Mouse (Mus musculus) midbrain, postnatal 0 days (tissue): ENCODE results near the gene Bid. TPM values are rescaled to one million over a fixed set of nuclear protein-coding genes. Genes with fewer than 3 reads are reported as not detected.
"Not testable (repeated sequence)": the region's sequence is repeated elsewhere in the genome, so short reads cannot be mapped to it uniquely, and the experiment has no call there.

Experiments used
- ATAC-seq: fragments of 200-750 bp; cut with Nextera tagmentation; 2 replicates; pipeline ENCODE4 v1.8.0; 2017; ENCODE audit warnings: moderate number of reproducible peaks, mild to moderate bottlenecking, moderate TSS enrichment, moderate library complexity; ENCODE audit not compliant: low FRiP score
- DNase-seq: peaks from one replicate; pipeline ENCODE4 v3.0.0-alpha.2; 2015; ENCODE audit warnings: low spot score
- H3K27ac ChIP-seq: fragments of 300-500 bp; sonication (generic); 2 replicates; pipeline ENCODE4 v1.5.1; 2014; ENCODE audit warnings: low read depth, mild to moderate bottlenecking, low read length, mixed read lengths
- H3K27me3 ChIP-seq: fragments of 300-500 bp; sonication (generic); 2 replicates; pipeline ENCODE4 v1.6.1; 2014; ENCODE audit warnings: low read length, control low read depth, mixed read lengths; ENCODE audit not compliant: insufficient read depth
- H3K36me3 ChIP-seq: fragments of 300-500 bp; sonication (generic); 2 replicates; pipeline ENCODE4 v1.6.1; 2014; ENCODE audit warnings: low read length, control low read depth, mixed read lengths; ENCODE audit not compliant: insufficient read depth
- H3K4me1 ChIP-seq: fragments of 300-500 bp; sonication (generic); 2 replicates; pipeline ENCODE4 v1.6.1; 2014; ENCODE audit warnings: mild to moderate bottlenecking, control low read depth, antibody characterized with exemption, low read length, mixed read lengths; ENCODE audit not compliant: insufficient read depth
- H3K4me2 ChIP-seq: fragments of 300-500 bp; sonication (generic); 2 replicates; pipeline ENCODE4 v1.6.1; 2014; ENCODE audit warnings: low read depth, mild to moderate bottlenecking, low read length, mixed read lengths; ENCODE audit not compliant: poor library complexity, severe bottlenecking
- H3K4me3 ChIP-seq: fragments of 300-500 bp; sonication (generic); 2 replicates; pipeline ENCODE4 v1.5.1; 2014; ENCODE audit warnings: low read depth, mild to moderate bottlenecking, low read length, moderate library complexity
- H3K9ac ChIP-seq: fragments of 300-500 bp; sonication (generic); replicated peaks from 2 replicates; pipeline ENCODE4 v1.6.1; 2014; ENCODE audit warnings: mild to moderate bottlenecking, low read length, moderate library complexity, mixed read lengths; ENCODE audit not compliant: poor library complexity, severe bottlenecking
- H3K9me3 ChIP-seq: fragments of 300-500 bp; sonication (generic); 2 replicates; pipeline ENCODE4 v1.6.1; 2016; ENCODE audit warnings: low read length, control low read depth
- CTCF ChIP-seq: IDR thresholded peaks from 2 replicates; pipeline ENCODE4 v1.5.1; 2016; ENCODE audit warnings: antibody characterized with exemption, mild to moderate bottlenecking
- WGBS: fragments of 180-500 bp; shearing (Covaris S2); extraction: QIAGEN DNeasy Blood & Tissue Kit; methylation state at CpG from one replicate; pipeline ENCODE4 v1.1.7; 2014; 5-methylcytosine and 5-hydroxymethylcytosine counted together
- polyA plus RNA-seq: library from polyadenylated mRNA; unstranded; fragments of >200 nt; fragmentation: Nextera tagmentation; extraction: Ambion mirVana; gene quantifications from 2 replicates; pipeline ENCODE4 v1.2.1, GENCODE M21; 2015
- total RNA-seq: library from RNA; depleted of rRNA; stranded (reverse); fragments of >200 nt; gene quantifications from 2 replicates; pipeline ENCODE4 v1.2.3, GENCODE M21; 2014

Bid gene
- total and polyA plus RNA-seq, 2 experiments from 2014 or later = 36.3 to 55.6 TPM

DNA sequence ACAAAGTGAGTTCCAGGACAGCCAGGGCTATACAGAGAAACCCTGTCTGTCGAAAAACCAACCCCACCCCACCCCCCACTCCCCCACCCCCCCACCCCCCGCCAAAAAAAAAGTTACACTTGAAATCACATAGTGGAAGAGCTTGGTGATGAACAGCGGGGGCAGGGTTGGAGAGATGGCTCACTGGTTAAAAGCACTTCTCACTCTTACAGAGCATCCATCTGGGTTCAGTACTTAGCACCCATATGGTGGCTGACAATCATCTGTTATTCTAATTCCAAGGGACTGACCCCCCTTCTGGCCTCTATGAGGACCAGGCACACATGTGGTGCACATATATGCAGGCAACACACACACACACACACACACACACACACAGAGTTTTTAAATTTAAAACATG, 1.3 kb upstream of the Bid start:
- ATAC-seq (no peak), DNase-seq (no peak)
- no peak overlapping the region for H3K4me3 ChIP-seq
- H3K27ac ChIP-seq = no peak overlapping the region
- TF ChIP-seq CTCF = no peak
- no peaks in the 10 kb centered on the region for H3K27me3 ChIP-seq
- H3K4me1 ChIP-seq = no peaks in the 10 kb centered on the region
- no peaks in the 10 kb centered on the region for H3K9me3 ChIP-seq
- H3K36me3 ChIP-seq = no peaks in the 10 kb centered on the region
- 72% methylated on average over 3 of the region's 3 CpGs for WGBS
- no peak overlapping the region for H3K9ac ChIP-seq
- no peak overlapping the region for H3K4me2 ChIP-seq

DNA sequence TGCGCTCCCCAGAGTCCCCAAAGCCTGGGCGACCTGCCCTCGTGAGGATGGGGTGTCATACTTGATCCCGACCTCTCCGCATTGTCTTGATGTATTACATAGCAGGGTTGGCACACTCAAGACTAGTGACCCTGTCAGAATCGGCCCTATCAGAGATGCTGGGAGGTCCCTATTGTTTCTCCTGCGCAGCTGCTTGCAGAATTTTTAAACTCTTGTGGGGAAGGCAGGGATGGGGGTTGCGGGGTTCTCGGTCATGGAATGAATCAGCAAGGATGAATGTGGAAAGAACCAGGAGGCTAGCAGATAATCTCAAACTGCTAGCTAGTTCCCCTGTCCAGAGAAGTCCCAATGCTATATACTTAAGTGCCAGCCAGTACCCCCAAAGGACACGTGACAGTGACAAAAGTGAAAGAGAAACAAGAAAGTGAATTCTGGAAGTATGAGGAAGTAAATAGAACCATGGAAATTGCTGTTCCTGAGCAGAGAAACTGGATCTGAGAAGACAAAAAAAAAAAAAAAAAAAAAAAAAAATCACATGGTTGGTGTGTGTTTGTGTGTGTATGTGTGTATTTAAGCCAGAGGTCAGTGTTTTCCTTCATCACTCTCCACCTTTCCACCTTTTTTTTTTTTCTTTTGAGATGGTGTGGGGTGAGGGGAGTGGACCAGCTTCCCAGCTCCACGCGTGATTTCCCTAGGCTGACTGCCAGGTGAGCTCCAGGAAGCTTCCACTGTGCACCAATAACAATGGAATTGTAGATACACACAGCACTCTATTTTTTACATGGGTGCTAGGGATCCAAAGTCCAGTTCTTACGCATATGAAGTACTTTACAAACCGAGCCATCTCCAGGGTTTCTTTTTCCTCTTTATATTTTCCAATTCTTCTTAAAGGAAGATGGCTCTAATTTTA, 574 bp upstream of the Bid start:
- H3K4me3 ChIP-seq = peak overlapping the region; percentile 72
- not testable (repeated sequence) for ATAC-seq, DNase-seq, H3K4me1 ChIP-seq, H3K27me3 ChIP-seq, H3K36me3 ChIP-seq, H3K27ac ChIP-seq, H3K9me3 ChIP-seq
- 33% methylated on average over 8 of the region's 14 CpGs for WGBS
- peak overlapping the region; percentile 78 for H3K9ac ChIP-seq
- H3K4me2 ChIP-seq = peak overlapping the region; percentile 92

DNA sequence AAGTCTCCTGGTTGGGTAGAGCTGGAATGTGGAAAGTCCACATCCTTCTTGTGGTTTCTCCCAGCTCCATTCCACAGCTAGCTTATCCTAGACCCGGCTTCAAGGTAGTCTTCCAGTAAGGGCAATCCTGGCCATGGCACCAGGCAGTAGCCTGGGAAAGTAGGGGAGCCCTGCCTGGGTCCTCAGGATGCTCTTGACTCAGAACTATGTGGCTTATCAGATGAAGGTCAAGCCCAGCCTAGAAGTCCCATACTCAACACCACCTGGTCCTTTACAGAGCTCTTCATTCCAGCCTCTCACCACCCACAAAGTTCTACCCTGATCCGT, 1.0 kb downstream of the Bid start:
- Histone ChIP-seq H3K36me3 (no peaks in the 10 kb centered on the region), H3K4me1 (no peaks in the 10 kb centered on the region), H3K9me3 (no peaks in the 10 kb centered on the region), H3K9ac (no peak overlapping the region), H3K27ac (no peak overlapping the region), H3K4me2 (peak overlapping the region; percentile 92), H3K4me3 (peak overlapping the region; percentile 72), H3K27me3 (no peaks in the 10 kb centered on the region)
- WGBS = 50% methylated on average over 2 of the region's 2 CpGs
- TF ChIP-seq CTCF = no peak
- no peak for DNase-seq
- no peak for ATAC-seq

DNA sequence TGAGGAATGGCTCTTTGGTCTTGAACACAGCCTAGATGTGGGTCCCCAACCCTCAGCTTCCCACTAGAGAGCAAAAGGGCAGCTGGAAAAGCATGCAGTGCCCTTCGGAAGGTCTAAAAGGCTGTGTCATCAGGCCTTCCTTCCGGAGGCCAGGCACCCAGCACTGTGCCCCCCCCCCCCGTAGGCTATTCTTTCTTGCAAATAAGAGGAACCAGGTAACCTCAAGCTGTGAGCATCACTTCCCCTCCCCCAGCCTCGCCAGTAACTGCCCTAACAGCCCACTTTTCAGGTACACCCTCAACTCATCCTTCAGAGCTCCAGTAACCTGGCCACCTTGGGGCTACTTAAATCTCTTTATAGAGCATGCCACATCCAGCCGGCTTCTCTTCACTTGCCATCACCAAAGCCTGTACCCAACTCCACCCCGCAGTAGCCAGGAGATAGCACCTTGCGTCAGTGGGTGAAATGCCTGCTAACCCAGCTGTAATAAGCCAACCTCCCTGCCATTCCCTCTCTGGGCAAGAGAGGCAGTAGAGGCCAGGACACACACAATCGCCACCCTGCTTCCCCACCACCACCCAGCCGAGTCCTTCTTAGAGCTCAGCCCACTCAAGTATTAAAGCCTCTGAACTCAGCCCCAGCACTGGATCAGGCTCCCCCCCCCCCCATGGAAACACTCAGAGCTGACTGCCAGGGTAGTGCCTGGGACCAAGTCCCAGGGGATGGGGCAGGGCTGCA, 1.6 kb downstream of the Bid start:
- 44% methylated on average over 9 of the region's 9 CpGs for WGBS
- no peaks in the 10 kb centered on the region for H3K4me1 ChIP-seq
- peak overlapping the region; percentile 92 for H3K4me2 ChIP-seq
- no peaks in the 10 kb centered on the region for H3K27me3 ChIP-seq
- DNase-seq = peak; percentile 30
- H3K9ac ChIP-seq = no peak overlapping the region
- peak; percentile 58 for TF ChIP-seq CTCF
- 0 out of 2 replicates have a peak overlapping the region, but pooled peaks have one; percentile 72 for H3K4me3 ChIP-seq
- H3K27ac ChIP-seq = no peak overlapping the region
- no peaks in the 10 kb centered on the region for H3K36me3 ChIP-seq
- no peaks in the 10 kb centered on the region for H3K9me3 ChIP-seq
- no peak for ATAC-seq

DNA sequence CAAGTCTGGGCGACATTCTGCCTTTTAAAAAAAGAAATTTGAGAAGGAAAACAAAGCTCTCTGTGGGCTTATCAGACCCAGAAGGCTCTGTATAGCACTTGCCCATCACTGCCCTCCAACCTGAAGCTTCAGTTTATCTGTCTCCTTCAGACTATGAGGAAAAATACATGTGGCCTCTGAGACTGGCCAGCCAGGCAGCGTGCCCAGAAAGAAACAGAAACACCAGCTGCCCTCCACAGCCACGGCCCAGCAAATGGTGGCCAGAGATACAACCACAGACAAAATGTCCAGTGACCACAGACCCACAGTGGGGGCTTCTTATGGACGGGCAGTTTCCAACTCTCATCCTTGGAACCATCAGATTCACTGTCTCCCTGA, 2.1 kb downstream of the Bid start:
- no peak overlapping the region for H3K9ac ChIP-seq
- no peaks in the 10 kb centered on the region for H3K36me3 ChIP-seq
- no peak for ATAC-seq
- TF ChIP-seq CTCF = no peak
- peak overlapping the region; percentile 92; the same call in 1 of the 2 replicates for H3K4me2 ChIP-seq
- no peak overlapping the region for H3K27ac ChIP-seq
- no peak for DNase-seq
- no peak overlapping the region for H3K4me3 ChIP-seq
- 81% methylated on average over 4 of the region's 4 CpGs for WGBS
- no peaks in the 10 kb centered on the region for H3K9me3 ChIP-seq
- no peaks in the 10 kb centered on the region for H3K4me1 ChIP-seq
- no peaks in the 10 kb centered on the region for H3K27me3 ChIP-seq

DNA sequence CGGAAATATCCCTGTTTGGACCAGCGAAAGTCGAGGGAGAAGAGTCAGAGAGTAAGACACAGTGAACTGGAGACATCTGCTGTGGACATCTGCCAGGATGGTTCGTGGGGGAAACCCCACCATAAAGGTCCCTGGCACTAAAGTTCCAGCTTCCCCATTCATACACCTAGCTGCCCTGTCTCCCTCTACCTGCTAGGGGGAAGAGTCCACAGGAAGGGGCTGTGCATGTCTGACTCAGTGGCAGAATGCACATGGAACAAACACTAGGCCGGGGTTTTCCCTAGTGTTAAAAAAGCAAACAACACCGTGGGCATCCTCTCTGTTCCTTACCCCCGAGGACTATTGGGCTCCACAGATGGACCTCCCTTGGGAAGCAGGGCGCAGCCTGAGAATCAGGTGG, 2.9 kb downstream of the Bid start:
- no peaks in the 10 kb centered on the region for H3K36me3 ChIP-seq
- no peak for ATAC-seq
- H3K27ac ChIP-seq = no peak overlapping the region
- no peak overlapping the region for H3K4me2 ChIP-seq
- H3K9me3 ChIP-seq = no peaks in the 10 kb centered on the region
- H3K27me3 ChIP-seq = no peaks in the 10 kb centered on the region
- DNase-seq = no peak
- H3K9ac ChIP-seq = no peak overlapping the region
- no peak for TF ChIP-seq CTCF
- 79% methylated on average over 8 of the region's 8 CpGs for WGBS
- H3K4me1 ChIP-seq = no peaks in the 10 kb centered on the region
- no peak overlapping the region for H3K4me3 ChIP-seq
